Mouse (Mus musculus) CD4-positive naive resting alpha-beta T cell, adult 76 days (primary cell): Measurements from ENCODE around the gene Chchd10. TPM values are rescaled to one million over a fixed set of nuclear protein-coding genes. Genes with fewer than 3 reads are reported as not detected.

ENCODE experiments used
- total RNA-seq: library from RNA; stranded (reverse); gene quantifications from one replicate; pipeline ENCODE4 v1.2.4, GENCODE M21; 2023

Chchd10 gene
- total RNA-seq, result 32.8 TPM

DNA sequence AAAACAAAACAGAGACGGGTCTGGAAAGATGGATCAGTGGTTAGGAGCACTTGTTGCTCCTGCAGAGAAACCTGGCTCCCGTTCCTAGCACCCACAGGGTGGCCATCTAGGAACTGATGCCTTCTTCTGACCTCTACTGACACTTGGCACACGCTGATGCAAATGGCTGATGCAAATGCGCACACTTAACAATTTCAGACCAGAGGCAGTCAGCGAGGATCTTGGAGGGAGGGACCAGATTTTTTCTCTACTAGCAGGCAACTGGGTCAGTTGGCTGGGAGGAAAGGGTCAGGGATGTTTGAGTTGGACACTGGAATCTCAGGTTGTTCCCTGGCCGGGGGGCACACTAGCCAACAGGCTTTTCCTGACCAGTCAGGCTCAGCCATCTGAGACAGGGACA lies at the start of gene Chchd10:
Gene Chchd10, plus strand, starts transcription at position 240 of the 400 bp plus-strand sequence.

DNA sequence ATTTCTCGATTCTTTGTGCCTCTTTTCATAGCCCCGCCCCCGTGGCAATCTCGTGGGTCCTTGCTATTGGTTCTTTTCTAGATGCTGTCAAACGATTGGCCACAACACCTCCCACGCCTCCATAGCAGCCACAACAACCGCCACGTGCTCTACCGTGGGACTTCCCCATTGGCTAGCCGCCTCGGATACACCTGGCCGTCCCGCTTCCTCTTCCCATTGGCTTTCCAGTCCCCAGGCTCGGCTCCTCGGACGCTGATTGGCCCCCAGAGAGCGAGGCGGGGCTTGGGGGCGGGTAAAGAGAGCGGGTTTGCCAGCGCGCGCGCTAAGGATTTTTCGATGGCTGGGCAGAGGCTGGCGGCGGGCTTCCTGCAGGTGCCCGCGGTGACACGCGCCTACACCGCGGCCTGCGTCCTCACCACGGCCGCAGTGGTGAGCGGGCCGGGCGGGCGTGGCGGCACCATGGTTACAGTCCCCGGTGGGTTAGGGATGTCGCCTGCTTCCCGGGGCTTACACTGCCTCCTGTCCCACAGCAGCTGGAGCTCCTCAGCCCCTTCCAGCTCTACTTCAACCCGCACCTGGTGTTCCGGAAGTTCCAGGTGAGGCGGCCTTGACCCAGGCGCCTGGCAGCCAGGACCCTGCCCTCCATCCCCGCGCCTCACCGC lies 39.7 kb upstream of the Chchd10 start, which contains the start of gene Derl3:
Gene Derl3, plus strand, starts transcription at position 325 of the 662 bp plus-strand sequence.

DNA sequence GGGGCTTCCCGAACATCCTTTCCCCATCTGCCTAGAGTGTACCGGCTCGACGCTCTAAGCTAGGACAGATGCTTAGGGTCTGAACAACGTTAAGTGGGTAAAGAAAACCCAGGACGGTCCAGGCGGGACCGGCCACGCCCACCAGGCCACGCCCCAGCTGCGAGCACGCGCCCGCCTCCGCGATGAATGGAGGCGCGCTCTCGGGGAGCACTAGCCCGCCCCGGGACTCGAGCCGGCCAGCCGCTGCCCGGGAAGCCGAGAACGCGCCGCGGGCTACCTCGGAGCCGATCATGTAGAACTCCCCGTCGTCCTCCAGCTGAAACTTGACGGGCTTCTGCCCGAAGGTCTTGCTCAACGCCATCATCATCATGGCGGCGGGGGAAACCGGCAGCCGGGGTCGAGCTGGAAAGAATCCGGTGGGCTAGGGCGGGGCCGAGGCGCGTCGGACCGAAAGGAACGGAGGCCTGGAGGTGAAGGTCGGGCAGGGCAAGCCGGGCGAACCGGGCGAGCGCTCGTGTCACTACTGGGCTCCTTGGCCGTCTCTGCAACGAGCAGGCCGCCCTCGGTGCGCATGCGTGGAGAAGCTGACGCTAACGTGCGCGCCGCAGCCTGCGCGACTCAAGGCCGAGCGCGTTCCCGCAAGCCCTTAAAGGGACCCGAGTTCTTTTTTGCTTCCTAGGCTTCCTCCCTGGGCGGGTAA lies 11.8 kb upstream of the Chchd10 start, which contains the start of gene Smarcb1:
Gene Smarcb1, minus strand, starts transcription at position 592 of the 700 bp plus-strand sequence.

DNA sequence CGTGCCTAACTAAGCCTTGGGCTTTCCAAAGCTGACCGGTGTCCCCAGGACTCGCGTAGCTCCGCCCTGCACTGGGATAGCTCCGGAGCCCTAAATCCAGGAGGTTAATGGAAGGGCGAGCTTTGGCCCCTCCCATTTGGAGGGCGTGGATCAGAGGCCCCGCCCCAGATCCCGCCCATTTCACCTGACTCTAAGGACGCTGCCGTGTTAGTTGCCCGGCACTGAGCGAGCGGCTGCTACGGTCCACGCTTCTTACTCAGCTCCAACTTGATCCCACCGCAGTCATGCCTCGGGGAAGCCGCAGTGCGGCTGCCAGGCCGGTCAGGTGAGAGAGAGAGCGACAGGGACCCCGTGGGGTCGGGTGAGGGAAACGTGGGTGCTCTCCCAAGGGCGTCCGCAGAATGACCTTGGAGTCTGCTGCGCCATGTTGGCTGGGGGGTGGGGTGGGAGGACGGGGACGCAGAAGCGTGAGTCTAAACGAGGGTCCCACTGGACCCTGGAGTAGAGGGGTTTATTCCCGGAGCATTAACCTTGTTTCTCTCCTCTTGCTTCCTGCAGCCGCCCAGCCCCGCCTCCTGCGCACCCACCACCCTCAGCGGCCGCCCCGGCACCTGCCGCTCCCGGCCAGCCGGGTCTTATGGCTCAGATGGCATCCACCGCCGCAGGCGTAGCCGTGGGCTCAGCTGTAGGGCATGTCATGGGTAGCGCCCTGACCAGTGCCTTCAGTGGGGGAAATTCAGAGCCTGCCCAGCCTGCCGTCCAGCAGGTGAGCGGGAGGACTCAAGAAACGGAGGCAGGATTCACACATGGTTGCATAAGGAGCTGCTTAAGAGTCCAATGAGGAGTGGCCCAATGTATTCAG lies 3.0 kb downstream of the Chchd10 start, which contains the start of gene Mmp11:
Gene Mmp11, minus strand, starts transcription at position 817 of the 862 bp plus-strand sequence.

DNA sequence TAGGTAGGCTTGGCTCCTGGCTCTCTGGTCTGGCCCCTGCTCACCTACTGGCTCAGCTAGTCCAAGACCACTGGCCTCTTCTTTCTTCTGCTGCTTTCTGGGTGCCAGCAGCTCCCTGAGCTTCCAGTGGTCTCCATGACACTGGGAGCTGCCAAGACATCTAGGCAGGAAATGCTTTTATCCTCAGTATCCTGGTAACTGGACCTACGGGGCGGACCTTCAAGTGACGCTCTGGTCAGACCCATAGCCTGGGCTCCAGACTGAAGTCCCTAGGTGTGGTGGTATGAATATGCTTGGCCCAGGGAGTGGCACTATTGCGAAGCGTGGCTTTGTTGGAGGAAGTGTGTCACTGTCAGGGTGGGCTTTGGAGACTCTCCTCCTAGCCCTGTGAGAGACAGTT lies 7.6 kb downstream of the Chchd10 start, which contains the start of gene Gm867:
Gene Gm867, minus strand, starts transcription at position 153 of the 400 bp plus-strand sequence.

DNA sequence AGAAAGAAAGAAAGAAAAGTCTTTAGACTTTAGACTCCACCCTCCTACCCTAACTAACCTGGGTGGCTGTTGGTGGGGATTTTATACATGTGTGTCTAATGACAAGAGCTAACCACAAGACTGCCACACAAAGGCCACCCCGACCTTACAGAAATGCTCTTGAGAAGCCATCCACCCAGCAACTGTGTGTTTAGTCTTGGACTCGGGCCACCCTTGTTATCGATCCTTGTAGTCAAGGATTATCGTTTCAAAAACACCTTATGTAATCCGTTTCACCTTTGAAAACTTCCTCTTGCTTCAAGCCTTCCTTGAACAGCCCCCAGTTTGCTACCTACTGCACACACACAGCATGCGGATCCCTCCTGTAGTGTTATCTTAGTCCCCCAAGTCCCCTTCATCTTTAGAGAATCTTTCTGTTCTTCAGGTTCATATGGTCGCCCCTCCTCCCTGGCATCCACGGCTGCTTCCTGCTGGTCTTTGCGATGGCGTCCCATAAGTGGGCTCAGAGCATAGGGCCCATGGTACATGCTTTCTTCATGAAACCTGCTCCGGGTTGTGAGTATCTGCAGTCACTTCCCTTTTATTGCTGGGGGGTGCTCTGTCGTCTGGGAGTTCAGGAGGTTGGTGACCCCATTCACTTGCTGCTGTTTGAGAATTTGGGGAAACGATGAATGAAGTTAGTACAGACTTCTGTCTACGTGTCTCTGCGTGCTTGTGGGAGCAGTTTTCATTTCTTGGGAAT lies 10.0 kb downstream of the Chchd10 start, which contains the start of gene Vpreb3:
Gene Vpreb3, plus strand, starts transcription at position 322 of the 742 bp plus-strand sequence.

DNA sequence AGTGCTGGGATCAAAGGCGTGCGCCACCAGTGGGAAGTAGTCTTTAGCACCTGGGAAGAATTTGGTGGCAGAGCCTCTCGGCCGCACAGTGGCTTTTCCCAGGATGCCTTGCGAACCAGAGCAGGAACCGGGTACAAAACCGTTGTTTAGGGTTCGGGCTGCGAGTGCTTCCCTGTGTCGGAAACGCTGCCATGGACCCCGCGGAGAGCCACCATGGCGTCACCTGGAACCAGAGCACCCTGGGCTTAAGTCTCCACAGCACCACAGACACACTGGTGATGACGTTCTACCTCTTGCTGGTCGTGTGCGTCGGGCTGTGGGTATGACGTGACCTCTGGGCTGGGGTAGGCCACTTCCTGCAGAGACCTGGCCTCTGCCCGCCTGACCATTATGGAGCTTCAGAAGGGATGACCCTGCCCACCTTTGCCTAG lies 21.5 kb downstream of the Chchd10 start, which contains the start of gene Gm5134:
Gene Gm5134, plus strand, starts transcription at position 134 of the 431 bp plus-strand sequence.

Other genes starting within 250 kb of the Chchd10 start
- 113 TPM for gene Cabin1, start 168.8 kb upstream of the Chchd10 start, total RNA-seq
- 22.5 TPM for gene Ddt, start 159.7 kb upstream of the Chchd10 start, total RNA-seq
- gene Gm20441, start 152.2 kb upstream of the Chchd10 start, total RNA-seq, result not detected
- gene Gstt3, start 151.7 kb upstream of the Chchd10 start, total RNA-seq, result 1.4 TPM
- not detected for gene Gstt1, start 134.5 kb upstream of the Chchd10 start, total RNA-seq
- not detected for gene Gstt4, start 110.6 kb upstream of the Chchd10 start, total RNA-seq
- gene Gstt2, start 95.7 kb upstream of the Chchd10 start, total RNA-seq, result 15.5 TPM
- gene Mif, start 72.9 kb upstream of the Chchd10 start, total RNA-seq, result 234 TPM
- 4.4 TPM for gene Derl3, start 39.7 kb upstream of the Chchd10 start, total RNA-seq
- gene Smarcb1, start 11.5 kb upstream of the Chchd10 start, total RNA-seq, result 40.9 TPM
- gene Mmp11, start 3.4 kb downstream of the Chchd10 start, total RNA-seq, result 2.8 TPM
- not detected for gene Gm867, start 7.5 kb downstream of the Chchd10 start, total RNA-seq
- gene Vpreb3, start 9.9 kb downstream of the Chchd10 start, total RNA-seq, result 6.7 TPM
- gene Gm5134, start 21.4 kb downstream of the Chchd10 start, total RNA-seq, result 1.0 TPM
- gene Zfp280b, start 99.5 kb downstream of the Chchd10 start, total RNA-seq, result 17.4 TPM
- not detected for gene Slc5a4b, start 177.8 kb downstream of the Chchd10 start, total RNA-seq
- gene Slc5a4a, start 214.3 kb downstream of the Chchd10 start, total RNA-seq, result not detected